Comparison of ENCODE assay signal across 13 mouse cellular contexts in the genomic region with DNA sequence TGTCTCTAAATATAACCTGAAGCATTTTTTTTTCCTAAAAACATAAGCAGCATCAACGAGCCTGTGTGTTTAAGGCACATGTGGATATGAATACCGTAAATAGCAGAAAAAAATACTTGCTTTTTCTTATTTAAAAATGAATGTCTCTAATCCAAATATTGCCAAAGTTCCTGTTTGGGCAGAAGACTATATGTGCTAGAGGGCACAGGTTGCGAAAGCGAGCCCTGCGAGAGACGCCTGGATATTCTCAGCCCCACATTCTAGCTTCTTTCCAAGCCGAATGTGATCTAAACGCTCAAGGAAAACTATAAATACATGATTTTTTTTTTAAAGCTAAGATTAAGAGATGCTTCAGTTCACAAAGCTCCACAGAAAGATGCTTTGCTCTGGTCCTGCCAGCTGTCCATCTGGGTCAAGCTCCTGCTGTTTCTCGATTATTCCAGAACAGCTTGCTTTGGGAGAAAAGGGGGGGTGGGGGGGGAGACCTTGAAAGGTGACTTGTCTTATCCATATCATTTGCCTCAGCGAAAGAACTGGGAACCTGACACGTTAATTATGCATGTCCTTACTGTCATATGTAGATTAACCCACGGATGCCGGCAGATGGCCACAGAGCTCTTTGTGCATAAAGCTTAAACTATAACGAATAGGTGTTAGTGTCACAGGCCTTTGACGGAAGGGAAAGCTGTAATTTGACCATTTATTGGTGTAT. TPM values are rescaled to one million over a fixed set of nuclear protein-coding genes. Genes with fewer than 3 reads are reported as not detected.
DNase-seq lines count a peak whose midpoint lies in the region; ATAC-seq and TF ChIP-seq lines count a peak whose summit lies in the region.
"Had no signal": no experiment of that assay in that cellular context is flagged by ENCODE, and none has a peak within 500 bp of the region (broad histone marks: within the 10 kb centered on the region; RNA-seq: fewer than 3 reads in every experiment).

No protein-coding gene starts in this region.

- H3K4me2 ChIP-seq in forebrain, embryonic 13.5 days: no peak overlapping the region
- H3K4me2 ChIP-seq in forebrain, postnatal 0 days (ENCODE audit: low read depth): no peak overlapping the region
- H3K4me2 ChIP-seq in hindbrain, embryonic 11.5 days (replicated peaks; ENCODE audit: low read depth, low read length): no peak overlapping the region
- H3K4me2 ChIP-seq: embryonic facial prominence, embryonic 13.5 days; kidney, embryonic 15.5 days; limb, embryonic 15.5 days had no signal

- H3K36me3 ChIP-seq in forebrain, embryonic 13.5 days (ENCODE audit: poor library complexity, severe bottlenecking): peaks cover 15% of the 10 kb centered on the region
- no peaks in the 10 kb centered on the region for H3K36me3 ChIP-seq in forebrain, postnatal 0 days (ENCODE audit: insufficient read depth)
- no peaks in the 10 kb centered on the region for H3K36me3 ChIP-seq in hindbrain, embryonic 11.5 days (ENCODE audit: control insufficient read depth, insufficient read depth, low read length)
- H3K36me3 ChIP-seq: embryonic facial prominence, embryonic 13.5 days; kidney, embryonic 15.5 days; limb, embryonic 15.5 days had no signal

- H3K4me1 ChIP-seq in forebrain, embryonic 13.5 days: peaks cover 15% of the 10 kb centered on the region
- no peaks in the 10 kb centered on the region for H3K4me1 ChIP-seq in forebrain, postnatal 0 days (ENCODE audit: insufficient read depth)
- H3K4me1 ChIP-seq in brown adipose tissue, adult 24 weeks (ENCODE audit: control insufficient read depth, insufficient read depth, insufficient read length, low read length): peaks cover 3% of the 10 kb centered on the region; the same call in 1 of the 2 replicates
- no peaks in the 10 kb centered on the region for H3K4me1 ChIP-seq in hindbrain, embryonic 11.5 days (replicated peaks; ENCODE audit: control insufficient read depth, insufficient read depth, low read length)
- H3K4me1 ChIP-seq: embryonic facial prominence, embryonic 13.5 days; kidney, embryonic 15.5 days; limb, embryonic 15.5 days had no signal

- ATAC-seq in forebrain, embryonic 13.5 days: peak; percentile 51; the same call in 1 of the 2 replicates
- no peak for ATAC-seq in forebrain, postnatal 0 days
- peak; percentile 57; the same call in 1 of the 2 replicates for ATAC-seq in hindbrain, embryonic 11.5 days (ENCODE audit: low FRiP score)

- H3K4me3 ChIP-seq in forebrain, embryonic 13.5 days: no peak overlapping the region
- no peak overlapping the region for H3K4me3 ChIP-seq in forebrain, postnatal 0 days (ENCODE audit: low read depth, low read length)
- no peak overlapping the region for H3K4me3 ChIP-seq in brown adipose tissue, adult 24 weeks (ENCODE audit: insufficient read depth, low read depth, low read length)
- H3K4me3 ChIP-seq in hindbrain, embryonic 11.5 days (ENCODE audit: low read depth, low read length): no peak overlapping the region
- H3K4me3 ChIP-seq: embryonic facial prominence, embryonic 13.5 days; kidney, embryonic 15.5 days; limb, embryonic 15.5 days had no signal

- H3K9me3 ChIP-seq in forebrain, embryonic 13.5 days (replicated peaks): no peaks in the 10 kb centered on the region
- H3K9me3 ChIP-seq in forebrain, postnatal 0 days (ENCODE audit: low read length): no peaks in the 10 kb centered on the region
- no peaks in the 10 kb centered on the region for H3K9me3 ChIP-seq in hindbrain, embryonic 11.5 days (ENCODE audit: control insufficient read depth, low read length)
- H3K9me3 ChIP-seq: embryonic facial prominence, embryonic 13.5 days; kidney, embryonic 15.5 days; limb, embryonic 15.5 days had no signal

- no peak for DNase-seq in forebrain, postnatal 0 days
- peak; percentile 17 for DNase-seq in 416B (ENCODE audit: low read depth)
- peak; percentile 8 for DNase-seq in hindbrain, embryonic 11.5 days (ENCODE audit: low spot score)
- no peak for DNase-seq in right cerebral cortex, adult 18-20 months
- DNase-seq in spleen, postnatal 4 days (ENCODE audit: low spot score in 2 of 2): no peak
- DNase-seq in thymus, postnatal 25 days: no peak
- DNase-seq: heart, postnatal 36 days; spleen, adult 18-20 months had no signal

- no peak overlapping the region for H3K9ac ChIP-seq in forebrain, embryonic 13.5 days
- no peak overlapping the region for H3K9ac ChIP-seq in forebrain, postnatal 0 days
- no peak overlapping the region for H3K9ac ChIP-seq in hindbrain, embryonic 11.5 days (ENCODE audit: low read depth, low read length)
- H3K9ac ChIP-seq: embryonic facial prominence, embryonic 13.5 days; kidney, embryonic 15.5 days; limb, embryonic 15.5 days had no signal

- H3K27me3 ChIP-seq in forebrain, embryonic 13.5 days: no peaks in the 10 kb centered on the region
- H3K27me3 ChIP-seq in forebrain, postnatal 0 days (ENCODE audit: insufficient read depth, low read length): no peaks in the 10 kb centered on the region
- no peaks in the 10 kb centered on the region for H3K27me3 ChIP-seq in hindbrain, embryonic 11.5 days (ENCODE audit: control insufficient read depth, insufficient read depth, low read length)
- H3K27me3 ChIP-seq: embryonic facial prominence, embryonic 13.5 days; kidney, embryonic 15.5 days; limb, embryonic 15.5 days had no signal

- peak overlapping the region; percentile 74 for H3K27ac ChIP-seq in forebrain, embryonic 13.5 days
- H3K27ac ChIP-seq in forebrain, postnatal 0 days (ENCODE audit: low read depth, low read length): no peak overlapping the region
- peak overlapping the region; percentile 92 for H3K27ac ChIP-seq in brown adipose tissue, adult 24 weeks (replicated peaks; ENCODE audit: low read depth, low read length)
- no peak overlapping the region for H3K27ac ChIP-seq in hindbrain, embryonic 11.5 days (ENCODE audit: low read depth, low read length)
- H3K27ac ChIP-seq: embryonic facial prominence, embryonic 13.5 days; kidney, embryonic 15.5 days; limb, embryonic 15.5 days had no signal

- TF ChIP-seq CTCF in forebrain, postnatal 0 days (IDR thresholded peaks at IDR 0.05; ENCODE audit: low read depth): no peak

- 51% methylated on average over 15 of the region's 15 CpGs for WGBS in forebrain, embryonic 13.5 days
- 49% methylated on average over 15 of the region's 15 CpGs for WGBS in forebrain, postnatal 0 days
- WGBS in hindbrain, embryonic 11.5 days: 61% methylated on average over 15 of the region's 15 CpGs

RNA-seq across cellular contexts. Expression of a gene that starts 11.5 kb away (rescaled TPM):
- 28.2 and 30.8 TPM in 2 replicates for polyA plus RNA-seq in forebrain, embryonic 13.5 days (2015; fragmentation: Nextera tagmentation; extraction: Ambion mirVana)
- total RNA-seq in forebrain, postnatal 0 days (2014; rRNA removed): 7.9 and 9.7 TPM in 2 replicates
- polyA plus RNA-seq in forebrain, postnatal 0 days (2015; fragmentation: Nextera tagmentation; extraction: Ambion mirVana): 4.2 and 7.5 TPM in 2 replicates
- polyA plus RNA-seq in brown adipose tissue, adult 24 weeks (2012; ENCODE audit: insufficient read depth, insufficient read length, missing spikeins): 77.8 and 88.6 TPM in 2 replicates
- 22.1 and 23.4 TPM in 2 replicates for polyA plus RNA-seq in hindbrain, embryonic 11.5 days (2014; fragmentation: Nextera tagmentation; extraction: Ambion mirVana)

RNA-seq across cellular contexts. Expression of a gene that starts 19.2 kb away (rescaled TPM):
- polyA plus RNA-seq in forebrain, embryonic 13.5 days (2015; fragmentation: Nextera tagmentation; extraction: Ambion mirVana): not detected in 2 replicates
- not detected in 2 replicates for total RNA-seq in forebrain, postnatal 0 days (2014; rRNA removed)
- 0.12 TPM in 1 of 2 replicates, not detected in the other for polyA plus RNA-seq in forebrain, postnatal 0 days (2015; fragmentation: Nextera tagmentation; extraction: Ambion mirVana)
- not detected in 2 replicates for polyA plus RNA-seq in brown adipose tissue, adult 24 weeks (2012; ENCODE audit: insufficient read depth, insufficient read length, missing spikeins)
- polyA plus RNA-seq in hindbrain, embryonic 11.5 days (2014; fragmentation: Nextera tagmentation; extraction: Ambion mirVana): not detected in 2 replicates
- polyA plus RNA-seq: embryonic facial prominence, embryonic 13.5 days; limb, embryonic 15.5 days had no signal

Comparison
In these comparisons a context has a peak if more than half of its experiments do, and no peak if none do; other contexts are left out.
1. H3K27ac ChIP-seq: peak in forebrain, embryonic 13.5 days (single experiment) and brown adipose tissue, adult 24 weeks (single experiment); none in forebrain, postnatal 0 days (single experiment) and hindbrain, embryonic 11.5 days (single experiment).
2. DNase-seq: peak in 416B (single experiment) and hindbrain, embryonic 11.5 days (single experiment); none in forebrain, postnatal 0 days (single experiment), right cerebral cortex, adult 18-20 months (single experiment), spleen, postnatal 4 days (0 of 2) and thymus, postnatal 25 days (single experiment).